Mouse (Mus musculus) thymus, adult 18-20 months (tissue): ENCODE measurements around the gene Anks1b.

Experiments
- DNase-seq, 2 experiments: peaks; one replicate each; pipeline ENCODE4 v3.0.0; 2022; ENCODE audit warnings: mixed read lengths in 2 of 2

Anks1b gene

GRCm38 (mm10) chr10:90828581-90829393, 955.5 kb downstream of the Anks1b start:
- no peak for DNase-seq

GRCm38 (mm10) chr10:90829394-90830267, 956.3 kb downstream of the Anks1b start:
- DNase-seq, result no peak

GRCm38 (mm10) chr10:90830268-90830585, 956.9 kb downstream of the Anks1b start:
- DNase-seq, result no peak

- no peak for DNase-seq
These were observed 957.4 kb downstream of the Anks1b start for GRCm38 (mm10) chr10:90830591-90831287.

GRCm38 (mm10) chr10:90831288-90831626, 957.9 kb downstream of the Anks1b start:
- DNase-seq, result no peak

- no peak for DNase-seq
These were observed 961.0 kb downstream of the Anks1b start for GRCm38 (mm10) chr10:90834306-90834705.

- DNase-seq, result no peak
These were observed 961.9 kb downstream of the Anks1b start for GRCm38 (mm10) chr10:90835195-90835594.

- no peak for DNase-seq
These were observed 966.5 kb downstream of the Anks1b start for GRCm38 (mm10) chr10:90839611-90840335.

GRCm38 (mm10) chr10:90842398-90842797, 969.1 kb downstream of the Anks1b start:
- DNase-seq, result no peak

- no peak for DNase-seq
These were observed 977.8 kb downstream of the Anks1b start for GRCm38 (mm10) chr10:90851077-90851476.

GRCm38 (mm10) chr10:90851999-90852398, 978.7 kb downstream of the Anks1b start:
- DNase-seq, result no peak

- no peak for DNase-seq
These were observed 979.1 kb downstream of the Anks1b start for GRCm38 (mm10) chr10:90852432-90852831.

- no peak for DNase-seq
These were observed 983.4 kb downstream of the Anks1b start for GRCm38 (mm10) chr10:90856668-90857067.

GRCm38 (mm10) chr10:90859665-90860523, 986.6 kb downstream of the Anks1b start:
- no peak for DNase-seq

GRCm38 (mm10) chr10:90863881-90864598, 990.7 kb downstream of the Anks1b start:
- DNase-seq, result no peak

GRCm38 (mm10) chr10:90864599-90864889, 991.2 kb downstream of the Anks1b start:
- no peak for DNase-seq

GRCm38 (mm10) chr10:90873204-90873603, 999.9 kb downstream of the Anks1b start:
- no peak for DNase-seq

- DNase-seq, result no peak
These were observed 1000.9 kb downstream of the Anks1b start for GRCm38 (mm10) chr10:90874166-90874565.

GRCm38 (mm10) chr10:90880854-90881560, 1007.7 kb downstream of the Anks1b start:
- DNase-seq, result no peak

GRCm38 (mm10) chr10:90889566-90889965, 1016.3 kb downstream of the Anks1b start:
- no peak for DNase-seq

GRCm38 (mm10) chr10:90892728-90893127, 1019.4 kb downstream of the Anks1b start:
- no peak for DNase-seq
